Mouse (Mus musculus): ENCODE measurements around the gene Atat1. TPM values are rescaled to one million over a fixed set of nuclear protein-coding genes. Genes with fewer than 3 reads are reported as not detected.

Atat1 gene
- total and polyA plus RNA-seq, 3 experiments = 5.7 to 12.5 (median 10.4) TPM

GRCm38 (mm10) chr17:35873774-35874519, 35.9 kb downstream of the Atat1 start (continued):
- TF ChIP-seq TCF12 (IDR thresholded peaks at IDR 0.05; ENCODE audit: low read depth, low read length) = no peak
- peak; percentile 50 to 95 for TF ChIP-seq CTCF (conservative IDR thresholded peaks at IDR 0.05 in 1 of 2, IDR thresholded peaks at IDR 0.05 in 1 of 2; ENCODE audit: low read depth in 2 of 2, low read length in 2 of 2)
- TF ChIP-seq ELF1 (IDR thresholded peaks at IDR 0.05; ENCODE audit: low read depth, low read length) = 0 out of 2 replicates have a peak, but pooled peaks have one; percentile 12
- peak; percentile 18; the same call in 1 of the 2 replicates for TF ChIP-seq ZC3H11A (IDR thresholded peaks at IDR 0.05; ENCODE audit: low read depth, low read length)
- peak; percentile 54 for TF ChIP-seq NRF1 (IDR thresholded peaks at IDR 0.05; ENCODE audit: low read depth, low read length)

- Histone ChIP-seq H3K4me1 (ENCODE audit: control insufficient read depth in 1 of 2, insufficient read depth in 2 of 2) (peaks cover 0 to 27% of the 10 kb centered on the region in 2 experiments; a peak in 2 of 4 replicates), H3K4me3 (replicated peaks in 1 of 3; ENCODE audit: low read depth in 2 of 3, low read length in 2 of 3, poor library complexity in 1 of 3) (peak overlapping the region; percentile 58 to 74 (median 63)), H3K27ac (ENCODE audit: insufficient read depth, low read depth) (peak overlapping the region; percentile 83), H3K36me3 (replicated peaks in 1 of 2; ENCODE audit: control insufficient read depth in 1 of 2, insufficient read depth in 1 of 2, low read length in 1 of 2) (peaks cover 18 to 39% of the 10 kb centered on the region in 2 experiments), H3K9me3 (replicated peaks; ENCODE audit: low read length) (peaks cover 4% of the 10 kb centered on the region), H3K9ac (ENCODE audit: insufficient read depth, low read depth) (peak overlapping the region; percentile 69), H3K27me3 (replicated peaks) (no peaks in the 10 kb centered on the region), H3K79me2 (replicated peaks; ENCODE audit: control insufficient read depth, extremely low read depth, insufficient read depth, poor library complexity, severe bottlenecking) (peaks cover 51% of the 10 kb centered on the region), H3K4me2 (ENCODE audit: insufficient read depth, low read depth, poor library complexity, severe bottlenecking) (peak overlapping the region; percentile 85; the same call in 1 of the 2 replicates)
- TF ChIP-seq TBP (conservative IDR thresholded peaks at IDR 0.05; ENCODE audit: low read depth, low read length) (0 out of 2 replicates have a peak, but pooled peaks have one; percentile 9), ETS1 (conservative IDR thresholded peaks at IDR 0.05; ENCODE audit: low read depth, low read length) (no peak), SMC3 (IDR thresholded peaks at IDR 0.05; ENCODE audit: low read depth, low read length) (peak; percentile 53), RAD21 (IDR thresholded peaks at IDR 0.05; ENCODE audit: low read depth, low read length) (peak; percentile 51), ZMIZ1 (IDR thresholded peaks at IDR 0.05; ENCODE audit: low read depth, low read length) (no peak), CHD2 (IDR thresholded peaks at IDR 0.05; ENCODE audit: low read length) (no peak), ZNF384 (IDR thresholded peaks at IDR 0.05; ENCODE audit: low read depth, low read length) (peak; percentile 65), CTCF (conservative IDR thresholded peaks at IDR 0.05 in 1 of 2, IDR thresholded peaks at IDR 0.05 in 1 of 2; ENCODE audit: low read depth in 2 of 2, low read length in 2 of 2) (peak; percentile 63 to 70), EP300 (IDR thresholded peaks at IDR 0.05; ENCODE audit: low read length) (no peak)
- DNase-seq (ENCODE audit: extremely low read depth) = peak; percentile 58
- in situ Hi-C loops (cut with MboI; ENCODE audit: low pct_ligation_motif_present, low pct_unique_long_range_greater_than_20kb, low sequenced_read_pairs) (loop anchor here (5.0 kb wide), 1 partner anchor 34 kb away; the partner anchor contains the start of gene Tubb5), dilution Hi-C loops (cut with MboI; ENCODE audit: extremely low pct_ligation_motif_present, extremely low pct_unique_long_range_greater_than_20kb, low sequenced_read_pairs) (no loop called here)
Observed at GRCm38 (mm10) chr17:35870884-35871696, 38.8 kb downstream of the Atat1 start.

All from CH12.LX (cell line).